Mouse (Mus musculus) leukemia stem cell, adult 10-12 weeks (primary cell): ENCODE results near the gene Gm8212. TPM values are rescaled to one million over a fixed set of nuclear protein-coding genes. Genes with fewer than 3 reads are reported as not detected.

Experiments
- polyA plus RNA-seq: library from polyadenylated mRNA; stranded (reverse); fragments of >175 nt; gene quantifications from 2 replicates; pipeline ENCODE4 v1.2.3, GENCODE M21; 2012; ENCODE audit warnings: low replicate concordance

The Gm8212 gene
- polyA plus RNA-seq, result not detected in 2 replicates

GRCm38 (mm10) chr14:44197361-44197760, at the start of gene Gm8212:
TSS of gene Gm8212 (plus strand) at chr14:44197661.

GRCm38 (mm10) chr14:44213154-44213553, 15.7 kb downstream of the Gm8212 start, which contains the start of gene 4930503E14Rik:
TSS of gene 4930503E14Rik (minus strand) at chr14:44213254.

Other genes starting within 250 kb of the Gm8212 start
- gene Ang5, start 240.6 kb upstream of the Gm8212 start, polyA plus RNA-seq, result not detected in 2 replicates
- not detected in 2 replicates for gene Ang6, start 195.4 kb upstream of the Gm8212 start, polyA plus RNA-seq
- 0.90 TPM in 1 of 2 replicates, not detected in the other for gene Ear2, start 95.0 kb upstream of the Gm8212 start, polyA plus RNA-seq
- gene Gm3327, start 73.8 kb upstream of the Gm8212 start, polyA plus RNA-seq, result not detected in 2 replicates
- gene 4930503E14Rik, start 15.6 kb downstream of the Gm8212 start, polyA plus RNA-seq, result not detected in 2 replicates
- not detected in 2 replicates for gene Gm8220, start 87.9 kb downstream of the Gm8212 start, polyA plus RNA-seq
- gene Gm5930, start 140.9 kb downstream of the Gm8212 start, polyA plus RNA-seq, result not detected in 2 replicates
- gene Gm8229, start 167.7 kb downstream of the Gm8212 start, polyA plus RNA-seq, result not detected in 2 replicates
- not detected in 2 replicates for gene Gm3371, start 213.0 kb downstream of the Gm8212 start, polyA plus RNA-seq
- not detected in 2 replicates for gene Gm8232, start 236.0 kb downstream of the Gm8212 start, polyA plus RNA-seq